Comparison of ENCODE assay signal across 9 mouse cellular contexts in the genomic region with DNA sequence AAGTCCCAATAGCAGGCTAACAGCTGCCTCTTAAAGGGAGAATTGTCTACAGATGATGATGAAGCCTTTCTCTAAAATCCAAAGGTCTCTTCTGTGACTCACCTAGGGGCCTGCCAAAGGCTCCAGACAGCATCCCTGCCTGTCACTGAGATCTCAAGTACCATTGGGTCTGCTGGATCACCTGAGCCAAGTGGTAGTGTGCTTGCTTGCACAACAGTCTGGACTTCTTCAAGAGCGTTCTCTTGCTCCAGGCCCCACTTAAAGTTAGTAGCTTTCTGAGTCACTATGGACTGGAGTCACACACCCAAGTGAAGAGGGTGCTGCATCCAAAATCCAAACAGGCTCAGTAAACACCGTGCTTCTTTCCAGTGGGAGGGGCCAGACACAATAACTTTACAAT. TPM values are rescaled to one million over a fixed set of nuclear protein-coding genes. Genes with fewer than 3 reads are reported as not detected.
"Had no signal": no experiment of that assay in that cellular context is flagged by ENCODE, and none has a peak within 500 bp of the region (broad histone marks: within the 10 kb centered on the region; RNA-seq: fewer than 3 reads in every experiment).

No protein-coding gene starts in this region.

- H3K27ac ChIP-seq: kidney, postnatal 0 days; limb, embryonic 12.5 days; liver, embryonic 15.5 days; lung, embryonic 15.5 days; midbrain, embryonic 13.5 days had no signal

- ATAC-seq: intestine, postnatal 0 days; midbrain, embryonic 13.5 days had no signal

- H3K36me3 ChIP-seq: limb, embryonic 12.5 days; liver, embryonic 15.5 days; lung, embryonic 15.5 days; midbrain, embryonic 13.5 days had no signal

- H3K4me3 ChIP-seq: limb, embryonic 12.5 days had no signal

- H3K27me3 ChIP-seq: limb, embryonic 12.5 days; liver, embryonic 15.5 days; lung, embryonic 15.5 days; midbrain, embryonic 13.5 days had no signal

- H3K9me3 ChIP-seq: limb, embryonic 12.5 days; liver, embryonic 15.5 days; lung, embryonic 15.5 days; midbrain, embryonic 13.5 days had no signal

- DNase-seq: right cerebral cortex, adult 18-20 months; right cerebral cortex, postnatal 25 days; thymus, adult 18-20 months had no signal

- H3K9ac ChIP-seq: limb, embryonic 12.5 days; liver, embryonic 15.5 days; lung, embryonic 15.5 days; midbrain, embryonic 13.5 days had no signal

RNA-seq across cellular contexts. Expression of a gene that starts 25.4 kb away (rescaled TPM):
- polyA plus RNA-seq: limb, embryonic 12.5 days had no signal
